Mouse (Mus musculus) CD8-positive naive resting alpha-beta T cell, adult 2 months (primary cell): ENCODE data around the gene Tmem171.

Experiments
- DNase-seq, 2 experiments: peaks; one replicate each; pipeline ENCODE4 v3.0.0; 2022; ENCODE audit warnings: low read depth in 2 of 2, low spot score in 2 of 2

Tmem171 gene

DNA sequence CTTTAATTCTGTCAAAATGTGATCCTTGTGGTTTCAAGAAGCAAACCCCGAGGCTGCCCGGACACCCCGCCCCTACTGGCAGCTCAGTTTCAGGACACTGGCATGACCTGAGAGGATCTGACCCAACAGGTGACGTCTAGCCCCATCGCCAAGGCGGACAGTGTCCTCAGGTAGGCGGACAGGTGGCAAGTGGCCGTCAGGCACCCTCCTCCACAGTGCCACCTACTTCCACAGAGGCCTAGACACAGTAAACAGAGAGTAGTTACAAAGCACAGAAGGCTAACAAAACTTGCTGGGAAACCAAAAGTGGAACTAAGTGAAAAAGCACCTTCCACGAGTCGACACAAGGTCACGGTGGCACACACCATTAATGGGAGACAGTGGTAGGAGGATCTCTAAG is 1.3 kb downstream of the Tmem171 start:
- no peak for DNase-seq

DNA sequence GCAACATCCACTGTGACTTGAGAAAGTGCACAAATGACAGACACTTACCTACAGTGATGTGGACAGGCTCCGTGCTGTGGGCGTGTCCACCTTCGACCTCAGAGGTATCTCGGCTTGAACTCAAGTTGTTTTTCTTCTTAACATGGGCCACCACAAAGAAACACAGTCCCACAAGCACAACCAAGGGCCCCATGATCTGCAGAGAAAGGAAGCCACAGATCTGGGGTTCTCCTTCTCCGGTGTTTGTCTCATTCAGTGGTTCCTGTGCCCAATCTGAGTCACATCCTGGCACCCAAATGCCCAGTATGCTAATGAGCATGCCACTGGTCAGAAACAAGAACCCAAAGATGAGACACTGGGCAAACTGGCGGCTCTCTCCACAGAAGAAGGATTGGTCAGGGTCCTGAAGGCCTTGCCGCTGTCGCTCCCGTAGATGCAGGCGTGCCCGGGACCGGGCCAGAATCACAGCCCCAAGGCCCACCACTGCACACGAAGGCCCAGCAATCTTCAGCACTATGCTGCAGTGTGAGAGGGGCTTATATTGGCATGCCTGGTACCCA is 2.6 kb downstream of the Tmem171 start:
- no peak for DNase-seq

DNA sequence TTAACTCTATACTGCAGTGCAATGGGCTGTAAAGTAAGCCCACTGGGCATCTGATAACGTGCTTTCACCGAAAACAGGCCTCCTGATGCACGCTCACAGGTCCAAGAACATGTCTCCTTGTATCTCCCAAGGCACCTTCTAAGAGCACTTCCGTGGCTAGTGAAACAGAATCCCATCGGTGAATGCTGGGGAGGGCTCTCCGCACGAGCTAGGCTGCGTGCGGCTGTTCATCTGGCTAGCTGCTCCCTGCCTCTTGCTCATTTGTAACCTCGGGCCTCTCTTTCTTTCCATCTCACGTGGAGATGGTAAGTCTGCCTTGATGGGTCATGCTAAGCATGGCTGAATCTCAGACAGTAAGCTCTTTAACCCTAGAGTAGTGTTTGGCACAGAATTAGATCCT is 3.7 kb downstream of the Tmem171 start:
- no peak for DNase-seq

DNA sequence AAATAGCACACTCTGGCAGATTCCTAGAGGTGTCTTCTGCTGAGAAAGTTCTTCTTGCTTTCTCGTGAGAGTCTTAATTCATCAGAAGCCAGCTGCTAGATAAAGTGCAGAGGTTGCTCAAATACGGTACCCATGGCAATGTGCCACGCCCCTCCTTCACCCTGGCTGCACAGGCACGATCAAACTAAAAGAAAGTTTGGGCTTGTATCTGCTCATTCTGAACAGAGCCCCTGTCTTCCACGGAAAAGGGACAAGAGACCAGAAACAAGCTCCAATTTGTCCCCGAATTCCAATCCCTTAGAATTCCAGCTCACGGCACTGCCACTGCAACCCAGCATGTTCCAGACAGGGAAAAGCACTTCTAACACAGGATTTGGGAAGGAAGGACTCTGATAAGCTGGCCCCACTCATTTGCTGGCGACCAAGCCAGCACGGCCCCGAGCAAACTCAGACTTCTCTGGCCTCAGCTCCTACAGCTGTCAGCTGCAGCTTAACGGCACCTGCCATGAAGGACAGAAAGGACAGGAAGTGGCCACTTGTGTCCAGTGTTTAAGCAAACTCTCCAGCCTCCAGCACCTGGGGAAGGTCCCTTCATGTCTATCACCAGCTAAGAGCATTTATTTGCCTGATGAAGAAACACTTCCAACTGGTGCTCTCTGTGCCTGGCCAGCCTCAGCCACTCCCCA is 4.9 kb downstream of the Tmem171 start:
- no peak for DNase-seq

DNA sequence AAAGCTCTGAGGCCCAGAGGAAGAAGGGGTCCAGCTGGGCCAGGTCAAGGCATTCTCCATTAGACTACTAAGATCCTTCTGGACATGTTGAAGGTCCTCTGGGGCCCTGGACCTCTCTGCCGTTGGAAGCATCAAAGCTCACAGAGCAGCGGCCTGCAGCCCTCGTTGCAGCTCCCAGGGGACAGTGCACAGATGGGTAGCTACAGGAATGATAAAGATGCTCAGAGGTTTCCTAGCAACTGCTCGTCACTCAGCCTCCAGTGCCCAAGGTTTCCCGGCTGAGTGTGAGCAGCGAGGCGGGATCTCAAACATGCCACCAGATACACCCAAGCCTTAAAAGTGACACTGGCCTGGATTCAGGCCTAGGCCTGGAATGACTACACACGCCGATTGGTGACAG is 6.7 kb downstream of the Tmem171 start:
- no peak for DNase-seq

DNA sequence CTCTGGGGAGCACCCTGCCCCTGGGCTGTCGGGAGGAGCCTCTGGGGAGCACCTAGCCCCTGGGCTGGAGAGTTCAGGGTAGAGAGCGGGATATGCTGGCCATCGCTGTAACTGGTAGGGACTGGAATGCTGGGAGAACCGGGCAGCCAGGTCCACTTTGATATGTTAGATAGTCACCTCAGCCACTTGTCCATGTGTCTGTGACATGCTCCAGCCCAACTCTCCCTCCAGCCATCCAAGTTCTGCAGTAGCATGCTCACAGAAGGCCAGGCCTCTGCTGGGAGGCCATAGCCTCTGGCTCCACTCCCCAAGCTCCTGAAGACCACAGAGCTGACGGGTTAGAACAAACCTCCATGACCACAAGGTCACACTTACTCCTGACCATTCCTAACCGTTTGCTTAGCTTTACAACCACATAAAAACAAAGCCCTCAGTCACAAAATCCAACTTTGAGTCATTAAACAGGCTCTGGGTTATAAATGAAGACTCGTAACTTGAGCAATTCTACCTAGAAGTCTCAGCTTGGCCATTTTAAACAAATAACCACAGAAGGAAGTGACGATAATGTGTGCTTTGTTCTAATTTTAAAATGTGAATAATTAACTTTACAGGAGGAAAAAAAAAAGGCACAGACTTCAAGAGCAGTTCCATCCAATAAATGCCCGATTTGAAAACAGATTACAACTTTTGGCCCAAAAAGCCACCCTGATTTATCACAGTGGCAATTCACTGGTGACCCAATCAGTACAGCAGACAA is 10.3 kb downstream of the Tmem171 start:
- DNase-seq: no peak

DNA sequence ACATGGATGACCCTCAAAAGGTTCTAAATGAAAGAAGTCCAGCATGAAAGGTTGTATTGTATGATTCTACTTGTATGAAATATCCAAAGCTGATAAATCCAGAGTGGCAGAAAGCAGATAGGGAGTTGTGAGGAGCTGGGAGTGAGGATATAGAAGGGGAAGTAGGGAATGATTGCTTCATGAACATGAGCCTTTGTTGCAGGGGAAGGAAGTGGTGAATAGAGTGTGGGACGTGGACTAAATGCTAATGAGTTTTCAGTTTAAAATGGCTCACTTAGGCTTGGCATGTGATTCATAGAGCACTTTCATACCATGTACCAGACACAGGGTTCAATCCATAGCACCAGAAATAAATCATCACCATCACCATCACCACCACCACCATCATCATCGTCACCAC is 11.2 kb downstream of the Tmem171 start:
- no peak for DNase-seq

DNA sequence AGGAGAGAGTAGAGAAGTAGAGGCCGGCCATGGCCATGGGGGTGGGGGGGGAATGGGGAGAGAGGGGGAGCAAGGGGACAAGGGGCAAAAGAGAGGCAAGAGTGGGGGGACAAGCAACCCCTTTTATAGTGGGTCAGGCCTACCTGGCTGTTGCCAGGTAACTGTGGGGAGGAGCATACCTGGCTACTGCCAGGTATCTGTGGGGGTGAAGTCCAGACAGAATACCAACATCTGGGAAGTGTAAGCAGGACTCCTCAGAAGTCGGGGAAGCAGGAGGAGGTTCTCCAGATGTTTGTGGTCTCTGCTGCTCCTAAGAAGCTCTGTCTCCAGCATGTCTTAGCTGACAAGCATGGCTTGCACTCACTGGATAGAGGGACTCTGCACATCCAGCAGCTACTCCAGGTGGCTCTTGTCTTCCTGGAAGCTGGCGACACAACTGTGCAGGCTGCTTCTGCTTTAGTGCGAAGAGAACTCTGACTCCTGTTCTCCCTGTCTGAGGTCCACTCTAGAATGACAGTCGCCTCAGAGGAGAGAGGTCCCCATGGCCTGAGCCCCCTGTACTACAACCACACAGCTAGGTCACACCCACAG is 14.1 kb downstream of the Tmem171 start:
- DNase-seq: no peak

DNA sequence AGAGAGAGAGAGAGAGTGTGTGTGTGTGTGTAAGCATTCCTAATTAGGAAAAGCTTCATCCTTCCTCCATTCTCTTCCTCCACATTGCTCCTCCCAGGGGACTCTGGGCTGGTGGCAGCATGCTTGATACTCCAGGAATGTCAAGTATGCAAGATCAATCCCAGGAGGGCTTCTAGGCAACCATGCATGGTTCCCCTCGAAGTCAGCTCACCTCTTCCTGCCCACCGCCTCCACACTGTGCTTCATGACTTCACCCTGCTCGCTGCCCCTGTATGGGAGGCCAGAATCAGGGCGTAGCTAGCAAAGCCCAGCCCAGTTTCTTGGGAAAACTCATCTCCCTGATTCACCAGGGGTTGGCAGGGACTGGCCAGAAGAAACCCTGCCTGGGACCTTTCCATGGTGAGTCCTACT is 15.0 kb downstream of the Tmem171 start:
- DNase-seq: no peak

DNA sequence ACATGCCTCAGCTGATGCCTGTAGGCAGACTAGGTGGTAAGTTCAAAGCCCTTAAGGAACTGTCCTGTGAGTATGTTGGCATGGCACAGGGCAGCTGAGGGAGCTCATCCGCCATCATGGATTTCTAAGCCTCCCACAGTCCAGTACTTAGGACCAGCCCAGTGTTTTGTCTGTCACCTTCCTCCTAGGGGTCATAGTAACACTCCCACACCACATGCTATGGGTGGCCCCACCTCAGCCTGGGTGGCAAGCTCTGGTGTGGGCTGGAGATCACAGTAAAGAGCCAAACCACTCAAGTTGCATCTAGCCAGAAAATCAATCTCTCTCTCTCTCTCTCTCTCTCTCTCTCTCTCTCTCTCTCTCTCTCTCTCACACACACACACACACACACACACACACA is 15.4 kb downstream of the Tmem171 start:
- DNase-seq: no peak

DNA sequence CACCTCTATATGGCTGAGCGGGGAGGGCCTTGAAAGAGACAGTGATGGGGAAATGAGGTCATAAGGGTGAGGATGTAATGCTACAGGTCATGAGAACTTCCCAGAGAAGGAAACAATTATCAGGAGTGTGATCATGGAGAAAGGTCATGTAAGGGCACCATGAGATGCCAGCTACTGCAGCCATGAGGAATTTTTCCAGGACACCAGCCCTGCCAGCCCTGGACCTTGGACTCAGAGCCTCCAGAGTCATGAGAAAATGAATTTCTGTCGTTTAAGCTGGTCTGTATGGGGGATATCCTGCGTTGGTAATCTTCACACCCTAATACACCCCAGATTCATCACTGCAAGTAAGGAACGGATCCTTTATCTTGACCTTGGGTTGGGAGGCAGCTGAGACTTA is 20.7 kb downstream of the Tmem171 start:
- no peak for DNase-seq

DNA sequence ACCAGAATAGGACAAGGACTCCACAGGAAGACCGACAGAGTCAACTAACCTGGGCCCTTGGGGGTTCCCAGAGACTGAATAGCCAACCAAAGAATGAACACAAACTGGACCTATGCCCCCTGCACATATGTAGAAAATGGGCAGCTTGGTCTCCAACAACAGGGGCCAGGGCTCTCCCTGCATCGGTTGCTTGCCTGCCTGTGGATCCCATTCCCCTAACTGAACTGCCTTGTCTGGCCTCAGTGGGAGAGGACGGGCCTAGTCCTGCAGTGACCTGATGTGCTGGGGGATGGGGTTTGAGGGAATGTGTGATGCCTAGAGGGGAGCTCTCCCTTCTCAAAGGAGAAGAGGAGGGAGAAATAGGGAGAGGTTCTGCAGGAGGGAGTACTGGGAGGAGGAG is 25.3 kb downstream of the Tmem171 start:
- DNase-seq: no peak

DNA sequence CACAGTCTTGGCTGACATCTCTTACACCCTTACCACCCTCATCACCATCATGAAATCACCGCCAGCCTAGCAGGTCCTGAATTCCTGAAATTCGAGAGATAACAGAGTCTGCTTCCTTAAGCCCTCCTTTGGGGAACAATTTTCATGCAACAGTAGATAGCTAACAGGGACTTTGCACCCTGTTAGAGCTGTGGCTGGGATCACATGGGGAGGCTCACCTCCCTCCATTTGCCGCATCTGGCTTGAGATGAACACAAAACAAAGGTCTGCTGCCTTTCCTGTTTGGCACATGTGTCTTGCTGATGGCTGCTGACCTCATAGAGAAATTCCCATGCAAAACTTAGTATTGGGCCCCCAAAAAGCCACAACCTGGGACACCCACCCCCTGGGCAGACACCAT is 27.3 kb downstream of the Tmem171 start:
- DNase-seq: no peak

DNA sequence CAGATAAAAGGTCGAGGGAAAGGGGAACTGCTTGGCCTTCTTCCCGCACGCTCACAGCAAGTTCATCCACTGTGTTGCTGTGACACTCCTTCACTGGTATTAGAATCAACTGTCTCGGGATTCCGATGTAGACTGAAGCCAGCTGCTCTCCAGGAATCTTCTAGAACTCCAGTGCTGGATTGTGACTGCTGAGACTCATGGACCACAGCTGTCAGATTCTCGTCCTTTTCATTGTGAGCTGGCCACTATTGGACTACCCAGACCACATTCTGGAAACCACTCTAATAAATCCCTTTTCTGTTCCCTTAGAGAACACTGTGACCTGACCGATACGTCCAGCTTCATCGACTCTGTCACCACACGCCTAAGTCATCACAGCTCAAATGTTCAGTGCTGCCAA is 29.4 kb downstream of the Tmem171 start:
- DNase-seq: no peak

DNA sequence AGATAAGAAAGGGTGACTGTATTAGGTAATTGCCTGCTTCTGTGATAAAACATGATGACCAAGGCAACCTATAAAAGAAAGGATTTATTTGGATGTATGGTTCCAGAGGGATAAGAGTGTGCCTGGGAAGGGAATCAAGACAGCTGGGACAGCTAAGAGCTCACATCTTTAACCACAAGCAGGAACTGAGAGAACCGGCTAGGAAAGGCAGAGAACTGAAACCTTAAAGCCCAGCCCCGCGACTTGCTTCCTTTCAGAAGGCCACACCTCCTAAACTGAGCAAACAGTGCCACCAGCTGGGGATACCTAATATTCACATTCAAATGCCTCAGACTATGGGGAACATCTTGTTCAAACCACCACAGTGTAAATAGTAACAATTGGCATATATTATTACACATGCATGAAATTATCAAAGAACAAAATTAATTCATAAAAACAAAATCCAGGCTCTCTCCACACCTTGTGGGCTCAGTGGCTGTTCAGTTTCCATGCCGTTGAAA is 32.4 kb downstream of the Tmem171 start:
- no peak for DNase-seq

DNA sequence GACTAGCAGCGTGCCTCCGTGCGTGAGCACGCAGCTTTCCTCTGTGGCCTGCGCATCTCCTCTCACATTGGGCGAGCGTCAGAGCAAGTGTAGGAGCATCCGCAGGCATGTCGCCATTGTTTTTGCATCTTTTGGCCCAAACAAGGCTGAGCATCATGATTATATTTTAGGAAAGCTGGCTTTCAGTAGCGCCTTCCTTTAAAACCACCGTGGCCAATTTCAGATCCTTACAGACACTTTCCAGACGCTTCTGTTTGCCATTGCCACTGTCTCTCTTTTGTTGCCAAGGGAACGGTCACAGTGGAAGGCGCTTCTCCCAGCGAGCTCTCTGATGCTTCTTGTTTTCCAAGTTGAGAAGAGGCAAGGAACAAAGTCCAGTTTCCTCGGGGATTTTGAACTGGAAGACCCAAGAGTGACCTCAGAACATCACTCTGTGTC is 38.6 kb downstream of the Tmem171 start:
- DNase-seq: no peak

DNA sequence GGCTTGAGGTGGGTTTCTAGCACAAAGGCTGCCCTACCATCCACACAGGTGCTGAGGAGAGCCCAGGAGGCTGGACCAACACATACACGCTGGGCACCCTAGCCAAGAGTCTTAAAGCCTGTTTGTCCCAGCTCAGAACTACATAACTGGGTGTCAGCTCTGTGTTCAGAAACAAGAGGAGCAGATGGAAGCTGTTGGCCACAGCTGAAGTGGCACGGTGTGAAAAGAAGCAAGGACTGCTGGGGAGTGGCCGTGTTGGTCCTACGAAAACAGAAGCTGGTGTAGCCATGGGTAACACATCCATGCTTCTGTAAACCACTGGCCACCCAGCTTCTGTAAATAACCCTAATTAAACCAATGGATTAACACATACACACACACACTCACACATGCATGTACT is 39.3 kb downstream of the Tmem171 start:
- DNase-seq: no peak

DNA sequence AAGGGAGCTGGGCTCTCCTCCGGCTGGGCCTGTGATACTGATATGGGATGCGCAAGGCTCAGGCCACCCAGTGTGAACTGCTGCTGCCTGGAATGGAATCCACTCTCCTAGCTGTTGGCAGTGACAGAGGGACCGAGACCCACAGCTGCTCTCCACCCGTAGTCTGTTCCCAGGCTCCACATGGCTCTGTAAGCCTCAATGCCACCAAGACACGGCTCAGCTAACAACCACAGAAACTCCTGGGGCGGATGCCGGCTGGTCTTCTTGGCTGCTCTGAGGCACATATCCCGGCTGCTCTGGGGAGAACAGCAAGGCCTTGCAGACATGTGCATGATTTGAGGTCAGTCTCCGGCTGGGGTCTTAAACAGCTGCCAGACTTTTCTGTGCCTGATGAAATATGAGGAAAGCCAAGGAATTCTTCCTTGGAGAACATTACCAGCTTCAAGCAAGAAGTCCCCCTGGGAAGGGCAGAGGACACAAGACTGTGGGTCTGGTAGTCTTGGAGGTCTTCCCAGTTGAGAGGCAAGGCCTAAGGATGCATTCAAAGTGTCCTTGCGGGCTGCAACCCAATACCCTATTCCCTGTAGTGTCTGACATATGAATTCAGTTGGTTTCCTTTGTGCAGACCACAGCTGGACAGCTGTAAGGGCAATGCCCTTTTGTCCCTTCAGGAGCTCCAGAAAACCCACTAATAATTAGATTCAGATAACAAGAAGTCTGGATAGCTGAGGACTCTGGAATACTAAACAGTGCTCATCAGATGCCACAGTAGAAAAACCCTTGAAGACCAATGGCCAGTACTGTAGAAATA is 40.3 kb downstream of the Tmem171 start:
- DNase-seq: no peak

DNA sequence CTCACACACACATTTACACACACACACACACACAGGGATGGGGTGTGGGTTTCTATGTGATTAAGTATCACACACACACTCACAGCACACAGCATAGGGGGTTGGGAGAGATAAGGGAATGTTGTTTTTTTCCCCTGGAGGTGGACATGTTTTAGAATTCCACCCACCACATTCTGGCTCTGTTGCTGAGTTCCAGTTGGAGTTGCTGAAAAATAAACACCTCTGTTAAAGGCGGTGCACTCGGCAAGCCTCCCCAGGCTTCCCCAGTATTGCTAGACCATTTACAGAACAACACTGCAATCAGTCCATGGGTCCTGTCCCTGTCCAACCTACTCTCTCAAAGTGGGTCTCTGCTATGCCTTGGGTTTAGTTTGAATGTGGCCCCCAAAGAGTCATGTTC is 42.4 kb downstream of the Tmem171 start:
- DNase-seq: no peak

DNA sequence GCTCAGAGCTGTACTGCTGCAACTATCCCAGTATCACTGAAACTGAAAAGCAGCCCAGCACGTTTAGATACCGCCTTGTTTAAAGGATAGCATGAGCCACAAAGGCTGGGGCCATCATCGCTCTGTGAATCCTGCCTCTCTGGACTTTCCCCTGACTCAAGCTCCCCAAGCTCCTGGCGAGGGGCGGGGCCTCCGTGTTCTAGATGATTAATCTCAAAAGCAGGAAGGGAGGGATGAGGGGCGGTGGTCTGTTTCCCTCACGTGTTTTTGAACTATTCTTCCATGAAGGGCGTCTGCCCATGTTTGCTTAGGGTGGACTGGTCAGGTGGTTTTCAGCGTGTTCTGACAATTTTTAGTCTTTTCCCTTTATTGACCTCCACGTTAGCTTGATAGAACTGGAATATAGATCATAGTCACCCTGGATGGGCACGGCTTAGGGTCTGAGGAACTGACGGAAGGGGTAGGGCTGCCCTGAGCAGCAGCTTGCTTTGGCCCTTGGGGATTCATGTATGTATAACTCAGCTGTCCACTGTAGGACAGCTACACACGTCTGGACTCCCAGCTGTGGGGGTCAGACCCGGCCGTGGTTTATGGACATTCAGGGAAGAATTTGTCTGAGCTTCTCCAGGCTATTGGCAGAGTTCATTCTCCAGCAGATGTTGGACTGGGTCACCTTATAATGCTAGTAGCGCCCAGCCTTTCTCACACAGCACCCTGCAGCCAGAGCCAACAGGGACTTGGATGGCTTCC is 43.2 kb downstream of the Tmem171 start:
- DNase-seq: no peak
